Mouse (Mus musculus): ENCODE data around the gene Tmed2. TPM values are rescaled to one million over a fixed set of nuclear protein-coding genes. Genes with fewer than 3 reads are reported as not detected.
"Not testable (repeated sequence)": the region's sequence is repeated elsewhere in the genome, so short reads cannot be mapped to it uniquely, and the experiment has no call there.

The Tmed2 gene
- total RNA-seq (2021), result 100 to 1,000 TPM; 170 to 175 TPM
- long read RNA-seq, experiment 1, transcript Tmed2-201 (4 exons, 2,074 nt), result major isoform, 166 of 703 reads
- long read RNA-seq, experiment 1, partial matches to known transcripts, result 2 of 703 reads
- long read RNA-seq, experiment 1, other reads (novel, unspliced or antisense), result 533 of 703 reads
- long read RNA-seq, experiment 2, transcript Tmed2-201 (4 exons, 2,074 nt), result major isoform, 160 of 581 reads
- long read RNA-seq, experiment 2, partial matches to known transcripts, result 3 of 581 reads
- long read RNA-seq, experiment 2, other reads (novel, unspliced or antisense), result 415 of 581 reads

DNA sequence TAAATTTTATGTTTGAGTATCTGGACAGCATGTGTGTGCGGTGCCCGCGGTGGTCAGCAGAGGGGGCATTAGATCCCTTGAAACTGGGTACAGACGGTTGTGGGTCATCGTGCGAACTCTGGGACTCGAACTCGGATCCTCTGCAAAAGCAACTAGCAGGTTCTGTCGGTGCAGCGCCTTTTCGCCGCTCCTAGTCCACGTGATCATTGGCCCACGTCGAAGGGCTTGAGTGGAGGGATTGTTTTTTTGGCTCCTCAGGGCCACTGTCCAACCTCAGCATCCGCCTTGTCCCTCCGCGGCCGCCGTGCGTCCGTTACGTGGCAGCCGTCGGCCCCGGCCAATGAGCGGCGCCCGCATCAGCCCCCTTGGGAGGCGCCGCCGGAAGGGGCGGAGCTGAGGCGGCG is at the start of gene Tmed2:
TSS of gene Tmed2 (plus strand) at position 313 of the 404 bp plus-strand sequence.
- intact Hi-C loops (cut with DNase I), result loop anchor here (2.0 kb wide), 1 partner anchor 62 kb away; the partner anchor contains the start of gene Rilpl2

DNA sequence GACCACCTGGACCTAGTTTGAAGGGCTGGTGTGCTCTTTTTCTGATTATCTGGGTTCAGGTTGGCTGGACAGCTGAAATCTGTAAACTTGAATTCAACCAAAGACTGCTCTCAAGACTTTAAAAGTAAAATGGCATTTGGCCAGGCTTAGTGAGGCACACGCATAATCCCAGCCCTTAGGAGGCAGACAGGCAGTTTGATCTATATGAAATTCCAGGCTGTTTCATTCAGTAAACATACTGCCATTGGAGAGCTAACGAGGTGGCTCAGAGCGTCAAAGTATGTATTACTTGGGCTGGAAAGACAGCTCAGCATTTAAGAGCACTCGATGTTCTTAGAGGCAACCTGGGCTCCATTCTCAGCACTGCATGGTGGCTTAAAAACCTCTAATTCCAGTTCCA is 48.8 kb upstream of the Tmed2 start:
- DNase-seq, result no peak
- intact Hi-C loops (cut with DNase I), result no loop called here

More for the DNA sequence above, at the start of gene Tmed2:
- DNase-seq, result peak; percentile 96 to 97

DNA sequence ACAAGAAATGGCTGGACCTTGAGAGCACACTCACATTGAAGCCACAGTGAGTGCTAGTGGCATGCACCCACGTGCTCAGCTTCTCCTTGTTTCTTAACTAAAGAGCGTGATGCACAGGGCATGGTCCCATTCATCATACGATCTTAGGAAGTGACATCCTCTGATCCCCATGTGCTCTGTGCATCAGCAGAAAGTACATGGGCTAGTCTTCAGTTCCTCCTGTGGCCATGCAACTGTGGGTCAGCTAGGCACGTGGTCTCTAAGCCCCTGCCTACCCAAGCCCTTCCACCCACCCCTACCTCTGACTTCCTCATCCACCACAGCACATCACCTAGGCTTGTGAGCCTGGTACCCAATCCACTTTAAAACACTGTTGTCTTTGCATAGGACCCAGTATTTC is 47.9 kb upstream of the Tmed2 start:
- intact Hi-C loops (cut with DNase I), result no loop called here
- no peak for DNase-seq

DNA sequence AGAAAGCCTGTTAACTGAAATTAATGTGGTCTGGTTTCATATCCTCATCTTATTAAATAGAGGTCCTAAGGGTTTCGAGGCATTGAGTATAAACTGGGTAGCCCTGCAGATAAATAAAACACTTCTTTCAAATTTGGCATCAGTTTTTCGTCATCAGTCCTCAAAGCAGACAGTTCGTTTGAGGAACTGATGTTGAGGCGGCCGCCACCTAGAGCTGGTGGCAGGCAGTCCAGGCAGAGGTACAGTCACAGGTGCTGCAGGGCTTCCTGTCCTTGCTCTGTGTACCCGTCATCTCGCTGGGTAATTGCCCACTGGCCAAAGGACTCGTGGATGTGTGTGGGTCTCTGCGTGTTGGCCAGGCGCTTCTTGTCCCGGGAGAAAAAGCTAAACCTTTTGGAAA is 47.0 kb upstream of the Tmed2 start:
- DNase-seq, result no peak
- intact Hi-C loops (cut with DNase I), result no loop called here

- DNase-seq, result no peak
- intact Hi-C loops (cut with DNase I), result no loop called here
These were observed 44.9 kb upstream of the Tmed2 start for GRCm38 (mm10) chr5:124495547-124495946.

GRCm38 (mm10) chr5:124496614-124497514 is 43.6 kb upstream of the Tmed2 start:
- DNase-seq, result no peak
- intact Hi-C loops (cut with DNase I), result no loop called here

DNA sequence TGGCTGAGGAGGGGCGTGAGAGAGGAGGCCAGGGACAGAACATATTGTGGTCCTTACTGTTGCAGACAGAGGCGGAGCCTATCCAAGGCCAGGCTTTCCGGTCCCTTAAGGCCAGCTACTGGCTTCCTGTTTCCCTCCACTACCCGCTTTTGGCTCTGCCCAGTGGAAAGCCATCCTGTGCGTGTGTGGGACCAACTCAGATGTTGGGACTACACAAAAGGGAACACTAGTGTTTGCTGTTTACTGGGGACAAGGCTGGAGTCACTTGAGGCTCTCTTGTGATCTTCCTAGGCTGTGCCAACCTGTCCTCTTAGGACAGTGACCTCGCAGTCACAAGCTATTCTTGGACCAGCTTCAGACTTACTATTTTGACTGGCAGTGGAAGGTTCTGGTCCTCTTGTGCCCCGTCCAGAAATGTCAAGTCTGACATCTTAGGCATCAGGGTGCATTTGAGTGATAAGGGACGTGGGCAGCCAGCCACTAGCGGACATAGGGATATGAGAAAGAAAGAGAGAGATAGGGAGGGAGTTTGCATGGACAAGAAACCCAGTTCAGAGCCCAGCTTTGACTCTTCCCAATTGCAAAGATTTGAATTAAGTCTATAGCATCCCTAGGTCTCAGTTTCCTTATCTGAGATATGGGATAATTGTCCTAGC is 42.1 kb upstream of the Tmed2 start:
- intact Hi-C loops (cut with DNase I), result loop anchor here (2.0 kb wide), 1 partner anchor 32 kb away; the partner anchor contains the start of gene Rilpl1
- DNase-seq, result peak; percentile 69 to 73

GRCm38 (mm10) chr5:124499001-124499400 is 41.5 kb upstream of the Tmed2 start:
- no peak for DNase-seq
- intact Hi-C loops (cut with DNase I), result loop anchor here (2.0 kb wide), 1 partner anchor 32 kb away; the partner anchor contains the start of gene Rilpl1

- intact Hi-C loops (cut with DNase I); DNase-seq: not testable (repeated sequence)
These were observed 40.5 kb upstream of the Tmed2 start for GRCm38 (mm10) chr5:124500037-124500436.

- peak; percentile 43 to 51 for DNase-seq
These were observed 39.9 kb upstream of the Tmed2 start for GRCm38 (mm10) chr5:124500573-124500972.

GRCm38 (mm10) chr5:124501541-124501940 is 39.0 kb upstream of the Tmed2 start:
- intact Hi-C loops (cut with DNase I), result no loop called here
- DNase-seq, result no peak

More at GRCm38 (mm10) chr5:124500573-124500972, 39.9 kb upstream of the Tmed2 start:
- intact Hi-C loops (cut with DNase I), result no loop called here

GRCm38 (mm10) chr5:124503742-124504141 is 36.8 kb upstream of the Tmed2 start:
- intact Hi-C loops (cut with DNase I), result no loop called here
- no peak for DNase-seq

DNA sequence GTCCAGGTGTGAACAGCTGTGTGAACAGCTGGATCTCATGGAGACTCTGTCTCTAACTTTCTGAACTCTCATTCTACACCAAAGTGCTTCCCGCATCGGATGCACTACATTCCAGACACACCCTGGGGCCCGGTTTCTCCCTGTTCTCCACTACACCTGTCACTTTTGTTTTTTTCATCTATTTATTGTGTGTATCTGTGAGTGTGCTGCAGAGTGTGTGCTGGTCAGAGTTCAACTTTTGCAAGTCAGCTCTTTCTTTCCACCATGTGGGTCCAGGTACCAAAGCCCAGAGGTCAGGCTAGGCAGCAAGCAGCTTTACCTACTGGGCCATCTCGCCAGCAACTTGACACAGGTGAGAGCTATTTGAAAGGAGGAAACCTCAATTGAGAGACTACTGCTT is 35.3 kb upstream of the Tmed2 start:
- intact Hi-C loops (cut with DNase I), result no loop called here
- DNase-seq, result no peak

- intact Hi-C loops (cut with DNase I), result no loop called here
- DNase-seq, result peak; percentile 47 to 50
These were observed 33.6 kb upstream of the Tmed2 start for GRCm38 (mm10) chr5:124506731-124507359.

DNA sequence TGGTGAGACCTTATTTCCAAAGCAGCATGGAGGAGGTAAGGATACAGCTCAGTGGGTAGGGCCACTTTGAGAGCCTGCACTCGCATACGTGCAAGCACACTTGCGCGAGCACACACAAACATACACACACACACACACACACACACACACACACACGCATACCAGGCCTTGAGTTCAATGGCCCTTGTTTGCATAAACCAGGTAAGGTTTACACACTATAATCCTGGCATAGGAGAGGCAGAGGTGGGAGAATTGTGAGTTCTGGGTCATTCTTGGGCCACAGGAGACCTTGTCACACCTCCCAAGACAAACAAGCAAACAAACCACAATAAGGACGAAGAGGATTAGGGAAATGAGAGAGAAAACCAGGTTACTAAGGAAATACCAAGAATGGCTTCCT is 31.3 kb upstream of the Tmed2 start:
- no peak for DNase-seq
- intact Hi-C loops (cut with DNase I), result no loop called here

DNA sequence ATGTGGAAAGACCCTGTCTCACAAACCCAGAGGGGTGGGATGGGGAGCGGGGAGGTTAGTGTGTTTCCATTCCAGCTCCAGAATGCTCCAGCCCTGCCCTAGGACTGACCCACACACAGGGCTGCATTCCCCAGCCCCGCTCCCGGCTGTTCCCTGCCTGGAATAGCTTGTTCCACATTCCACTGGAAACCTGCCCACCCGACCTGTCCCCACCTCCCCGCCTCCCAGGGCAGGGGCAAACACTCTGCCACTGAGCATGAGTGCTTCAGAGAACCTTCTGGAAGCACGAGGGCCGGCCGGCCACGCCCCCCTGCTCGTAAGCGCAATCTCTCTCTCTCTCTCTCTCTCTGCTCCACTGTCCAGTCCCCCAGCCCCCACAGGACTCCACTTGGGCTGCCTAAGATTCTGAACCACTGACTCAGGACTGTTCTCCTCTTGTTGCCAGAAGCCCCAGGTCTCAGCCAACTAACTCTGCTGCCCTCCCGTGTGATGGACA is 30.7 kb upstream of the Tmed2 start:
- intact Hi-C loops (cut with DNase I), result no loop called here
- DNase-seq, result peak; percentile 78 to 88

DNA sequence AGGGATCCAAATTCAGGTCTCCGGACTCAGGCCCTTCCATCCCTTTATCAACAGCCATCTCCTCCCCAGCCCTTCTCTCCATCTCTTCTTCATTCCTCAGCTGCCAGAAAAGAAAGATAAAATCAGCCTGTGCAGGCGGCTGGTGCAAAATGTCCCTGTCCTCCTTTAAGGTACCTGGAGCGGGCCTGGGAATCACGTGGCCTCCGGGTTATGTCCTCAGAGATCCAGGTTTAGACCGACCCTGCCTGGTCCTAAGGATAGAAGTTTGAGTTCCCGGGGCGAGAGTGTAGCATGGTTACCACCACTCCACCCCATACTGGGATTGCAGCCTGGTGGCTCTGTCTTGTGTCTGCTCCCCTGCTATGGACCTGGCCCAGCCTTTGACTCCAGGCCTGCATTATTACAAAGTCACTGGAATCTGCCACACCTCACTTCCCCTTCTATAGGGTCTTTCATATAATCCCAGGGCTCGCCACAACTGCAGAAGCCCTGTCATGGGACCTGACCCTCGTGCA is 29.9 kb upstream of the Tmed2 start:
- DNase-seq, result no peak
- intact Hi-C loops (cut with DNase I), result no loop called here

DNA sequence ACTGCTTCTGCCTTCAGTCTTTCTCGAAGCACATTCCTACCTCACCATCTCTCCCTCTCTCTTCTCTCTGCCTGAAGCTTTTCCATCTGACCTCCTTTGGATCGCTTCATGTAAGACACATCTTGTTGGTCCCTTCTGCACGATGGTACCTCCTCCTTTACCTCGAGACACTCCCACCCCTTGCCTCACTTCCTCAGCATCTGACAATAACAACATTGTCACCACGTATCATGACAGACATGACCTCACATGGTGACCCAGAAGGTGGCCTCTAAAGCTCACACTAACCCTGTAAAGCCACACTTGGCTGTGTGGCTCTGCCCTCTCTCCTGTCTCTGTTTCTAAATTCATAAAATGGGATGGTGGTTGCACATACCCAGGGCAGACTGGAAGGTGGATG is 24.7 kb upstream of the Tmed2 start:
- DNase-seq, result no peak
- intact Hi-C loops (cut with DNase I), result no loop called here

DNA sequence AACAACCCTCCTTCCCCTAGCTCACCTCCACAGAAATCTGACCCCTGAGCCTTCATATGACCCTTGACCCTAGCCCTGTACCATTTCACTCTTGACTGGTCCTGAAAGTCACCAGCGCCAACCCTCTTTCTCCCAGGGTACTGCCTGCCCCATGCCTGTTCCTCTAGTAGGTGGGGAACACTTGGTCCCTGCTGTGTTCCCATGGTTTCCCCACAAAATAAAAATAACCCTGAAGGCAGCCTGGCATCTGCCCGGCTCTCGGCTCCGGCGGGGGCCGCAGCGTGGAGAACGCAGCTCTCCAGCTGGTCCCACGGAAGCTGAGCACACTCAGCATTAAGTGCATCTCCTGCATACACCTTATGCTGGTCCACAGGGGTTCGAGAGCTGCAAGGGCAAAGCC is 21.8 kb upstream of the Tmed2 start:
- intact Hi-C loops (cut with DNase I), result no loop called here
- no peak for DNase-seq

DNA sequence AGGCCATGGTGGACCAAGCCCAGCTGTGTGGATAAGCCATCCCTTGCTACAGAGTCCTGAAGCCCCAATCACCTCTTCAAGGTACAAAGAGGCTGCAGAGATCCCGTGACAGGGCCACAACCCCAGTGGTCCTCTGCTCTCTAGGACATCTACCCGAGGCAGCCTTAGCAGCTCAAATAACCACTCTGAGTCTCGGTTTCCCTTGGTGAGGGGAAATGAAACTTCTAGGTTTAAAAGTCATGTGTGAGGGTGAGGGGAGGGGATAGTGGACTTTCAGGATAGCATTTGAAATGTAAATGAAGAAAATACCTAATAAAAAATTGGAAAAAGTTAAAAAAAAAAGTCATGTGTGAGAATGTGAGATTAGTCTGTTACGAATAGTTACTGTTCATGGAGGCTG is 18.9 kb upstream of the Tmed2 start:
- DNase-seq, result no peak
- intact Hi-C loops (cut with DNase I), result no loop called here

Measured in heart, postnatal 14 days (tissue).